Mouse (Mus musculus) C2C12 (cell line): ENCODE results near the gene Rhobtb1.

Experiments
- FOSL1 ChIP-seq: IDR thresholded peaks from one replicate; pipeline ENCODE4 v1.8.0; 2011; ENCODE audit warnings: mild to moderate bottlenecking, low read length; ENCODE audit not compliant: poor library complexity, insufficient read depth, severe bottlenecking
- MYOD1 ChIP-seq: IDR thresholded peaks from one replicate; pipeline ENCODE4 v1.6.1; 2011; ENCODE audit warnings: low read depth; ENCODE audit not compliant: control insufficient read depth, insufficient read length
- MYOG ChIP-seq: IDR thresholded peaks from one replicate; pipeline ENCODE4 v1.6.1; 2011; ENCODE audit not compliant: control insufficient read depth, insufficient read length; ENCODE audit errors: extremely low read depth

DNA sequence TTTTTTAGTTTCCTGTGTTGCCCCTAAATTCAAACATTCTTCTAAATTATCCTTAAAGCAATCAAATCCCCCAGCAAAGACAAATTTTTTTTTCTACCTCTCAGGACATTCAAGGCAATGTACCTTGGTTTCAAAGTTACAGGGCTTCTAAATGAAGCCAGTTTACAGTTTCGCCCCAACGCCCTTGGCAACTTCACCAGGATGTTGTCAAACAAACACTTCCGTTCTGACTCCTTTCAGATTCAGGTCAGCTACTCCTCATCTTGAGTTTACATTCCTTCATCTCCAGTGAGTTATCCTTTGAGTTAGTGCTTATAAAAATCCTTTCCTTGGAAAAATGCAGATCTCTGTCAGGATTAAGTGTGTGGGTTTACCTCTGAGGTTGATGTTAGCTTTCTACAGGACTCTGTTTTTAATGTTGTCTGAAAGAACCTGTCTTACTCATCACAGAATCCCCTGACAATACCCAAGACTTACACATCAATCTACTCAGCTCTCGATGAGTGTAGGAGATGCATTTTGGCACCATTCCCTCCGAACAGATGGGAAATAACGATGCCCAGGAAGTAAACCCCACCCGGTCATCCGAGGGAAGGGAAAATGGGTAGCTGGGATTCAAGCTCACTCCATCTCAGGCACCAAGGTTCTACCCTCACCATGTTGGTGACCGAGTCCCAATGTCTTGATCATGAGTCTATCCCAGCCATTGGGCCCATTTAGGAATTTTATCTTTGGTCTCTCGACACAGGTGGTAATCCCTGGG lies 94.9 kb downstream of the Rhobtb1 start:
- TF ChIP-seq FOSL1 (no peak), MYOD1 (no peak), MYOG (no peak)
